Mouse (Mus musculus) thymus, postnatal 0 days (tissue): ENCODE results near the gene Ppp3r2. TPM values are rescaled to one million over a fixed set of nuclear protein-coding genes. Genes with fewer than 3 reads are reported as not detected.

Source experiments
- DNase-seq: peaks from one replicate; pipeline ENCODE4 v3.0.0-alpha.2; 2015; ENCODE audit warnings: low spot score
- polyA plus RNA-seq: library from polyadenylated mRNA; unstranded; fragments of >200 nt; fragmentation: Nextera tagmentation; extraction: Ambion mirVana; gene quantifications from 2 replicates; pipeline ENCODE4 v1.2.1, GENCODE M21; 2015

Gene Ppp3r2
- polyA plus RNA-seq = not detected in 2 replicates

- no peak for DNase-seq
Measured at GRCm38 (mm10) chr4:49681812-49682211, at the start of gene Ppp3r2. TSS of gene Ppp3r2 (minus strand) at chr4:49682024.

GRCm38 (mm10) chr4:49729326-49729725 is 47.5 kb upstream of the Ppp3r2 start:
- no peak for DNase-seq

GRCm38 (mm10) chr4:49723908-49724307 is 42.1 kb upstream of the Ppp3r2 start:
- no peak for DNase-seq

- DNase-seq = no peak
Measured at GRCm38 (mm10) chr4:49691405-49692194, 9.8 kb upstream of the Ppp3r2 start.

GRCm38 (mm10) chr4:49688594-49689288 is 6.9 kb upstream of the Ppp3r2 start:
- DNase-seq = peak; percentile 35

- no peak for DNase-seq
Measured at GRCm38 (mm10) chr4:49680171-49680875, 1.5 kb downstream of the Ppp3r2 start.

GRCm38 (mm10) chr4:49676790-49677189 is 5.0 kb downstream of the Ppp3r2 start:
- no peak for DNase-seq

- DNase-seq = no peak
Measured at GRCm38 (mm10) chr4:49676071-49676470, 5.8 kb downstream of the Ppp3r2 start.

- no peak for DNase-seq
Measured at GRCm38 (mm10) chr4:49664850-49665249, 17.0 kb downstream of the Ppp3r2 start.

- DNase-seq = no peak
Measured at GRCm38 (mm10) chr4:49662231-49662630, 19.6 kb downstream of the Ppp3r2 start.

GRCm38 (mm10) chr4:49661664-49662063 is 20.2 kb downstream of the Ppp3r2 start:
- DNase-seq = no peak

- DNase-seq = no peak
Measured at GRCm38 (mm10) chr4:49659421-49659820, 22.4 kb downstream of the Ppp3r2 start.

GRCm38 (mm10) chr4:49639913-49640312 is 41.9 kb downstream of the Ppp3r2 start:
- no peak for DNase-seq

- DNase-seq = no peak
Measured at GRCm38 (mm10) chr4:49637821-49638220, 44.0 kb downstream of the Ppp3r2 start.

- DNase-seq = no peak
Measured at GRCm38 (mm10) chr4:49632139-49632481, 49.7 kb downstream of the Ppp3r2 start.

GRCm38 (mm10) chr4:49631319-49632138 is 50.3 kb downstream of the Ppp3r2 start, which contains the start of gene Rnf20:
TSS of gene Rnf20 (plus strand) at chr4:49632006.
- peak; percentile 96 for DNase-seq

- no peak for DNase-seq
Measured at GRCm38 (mm10) chr4:49628941-49629340, 52.9 kb downstream of the Ppp3r2 start.
